Mouse (Mus musculus) kidney, adult 18-20 months (tissue): ENCODE data around the gene Irf3.

Source experiments
- DNase-seq: peaks from one replicate; pipeline ENCODE4 v3.0.0; 2021

Irf3 gene

DNA sequence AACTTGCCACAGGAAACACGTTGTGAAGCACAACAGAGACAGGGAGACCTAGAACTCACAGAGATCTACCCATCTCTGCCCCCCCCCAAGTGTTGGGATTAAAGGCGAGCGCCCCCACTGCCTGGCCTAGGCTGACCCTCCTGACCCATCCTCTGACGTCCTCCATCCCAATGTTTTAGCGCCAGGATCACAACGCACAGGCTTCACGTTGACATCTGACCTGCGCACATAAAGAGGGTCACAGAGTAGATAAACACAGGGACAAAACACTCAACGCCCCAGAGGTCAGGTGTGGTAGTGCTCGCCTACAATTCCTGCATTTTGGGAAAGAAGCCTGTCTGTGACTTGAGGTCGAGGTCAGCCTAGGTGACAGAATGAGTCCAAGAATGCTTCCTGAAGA lies 39.3 kb downstream of the Irf3 start:
- no peak for DNase-seq

DNA sequence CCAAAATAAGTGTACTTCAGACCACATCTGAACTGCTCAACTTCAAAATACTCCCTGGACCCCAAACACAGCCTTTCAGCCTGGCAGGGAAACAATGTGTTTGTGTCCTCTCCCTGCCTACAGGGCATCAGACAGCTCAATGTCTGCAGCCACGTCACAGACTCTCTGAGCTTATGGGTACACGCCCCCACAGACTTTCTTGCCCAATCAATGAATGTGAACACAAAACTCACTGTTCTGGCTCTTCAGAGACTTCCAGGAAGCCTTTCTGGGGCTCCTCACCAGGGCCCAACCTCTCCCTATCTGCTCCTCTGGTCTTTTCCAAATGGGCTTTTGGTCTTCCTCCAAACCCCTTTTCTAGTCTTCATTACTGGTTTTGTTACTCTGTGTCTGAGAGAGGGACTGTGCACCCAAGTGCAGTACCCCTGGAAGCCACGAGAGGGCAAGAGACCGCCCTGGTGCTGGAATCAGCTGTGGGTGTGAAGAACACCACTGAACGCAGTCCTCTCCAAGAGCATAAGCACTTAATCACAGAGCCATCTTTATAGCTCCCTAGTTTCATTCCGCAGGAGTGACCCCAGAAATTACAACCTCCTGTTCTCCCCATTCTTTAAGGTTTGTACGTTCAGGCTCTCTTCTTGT lies 40.4 kb downstream of the Irf3 start:
- peak; percentile 74 for DNase-seq

DNA sequence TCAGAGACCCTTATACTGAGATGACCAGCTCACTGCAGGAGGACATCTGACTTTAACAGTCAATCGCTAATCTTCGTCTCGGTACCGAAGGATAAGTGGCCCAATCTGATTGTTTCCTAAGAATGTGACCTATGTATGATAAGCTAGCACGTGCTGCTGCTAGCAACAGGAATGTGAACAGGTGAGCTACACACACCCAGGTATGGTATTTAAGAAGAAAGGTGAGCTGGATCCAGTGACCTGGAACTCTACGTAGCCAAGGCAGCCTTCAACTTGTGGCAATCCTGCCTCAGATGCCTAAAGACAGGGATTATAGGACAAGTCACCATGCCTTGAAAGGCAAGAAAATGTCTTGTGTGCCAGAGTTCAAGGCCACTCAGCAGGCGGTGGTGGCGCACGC lies 41.0 kb downstream of the Irf3 start:
- no peak for DNase-seq

DNA sequence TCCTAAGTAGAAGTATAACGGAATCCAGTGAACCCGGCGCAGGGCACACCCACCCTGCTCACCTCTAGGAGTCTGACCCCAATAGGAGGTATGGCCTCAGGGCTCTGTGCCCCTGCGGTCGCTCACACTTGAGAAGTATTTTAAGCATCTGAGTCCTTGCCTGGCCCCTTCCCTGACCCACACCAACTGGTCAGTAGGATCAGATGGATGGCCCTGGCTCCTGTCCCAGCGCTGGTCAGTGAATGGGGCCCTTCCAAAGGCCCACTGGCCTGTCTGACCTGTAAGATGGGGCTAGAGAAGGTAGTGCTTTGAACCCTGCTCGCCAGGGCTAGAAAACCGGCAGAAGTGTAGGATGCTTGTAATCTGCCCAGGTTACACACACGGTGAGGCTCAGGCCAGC lies 43.4 kb downstream of the Irf3 start:
- DNase-seq: no peak

DNA sequence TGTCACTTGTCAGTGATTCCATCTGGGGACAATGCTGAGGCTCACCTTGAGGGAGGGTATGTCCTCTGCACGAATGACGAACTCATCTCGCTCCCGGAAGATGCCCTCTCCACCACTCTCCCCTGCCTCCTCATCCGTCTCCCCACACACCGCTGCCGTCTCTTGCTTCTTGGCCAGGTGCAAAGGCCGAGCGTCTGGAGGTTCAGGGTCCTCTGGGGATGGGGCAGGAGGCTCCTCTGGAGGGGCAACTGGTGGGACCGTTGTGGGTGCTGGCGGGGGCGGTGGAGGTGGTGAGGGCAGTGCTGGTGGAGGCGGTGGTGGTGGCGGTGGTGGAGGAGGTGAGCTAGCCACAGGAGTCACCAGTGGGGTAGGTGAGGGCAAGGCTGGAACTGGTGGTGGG lies 45.9 kb downstream of the Irf3 start:
- no peak for DNase-seq

DNA sequence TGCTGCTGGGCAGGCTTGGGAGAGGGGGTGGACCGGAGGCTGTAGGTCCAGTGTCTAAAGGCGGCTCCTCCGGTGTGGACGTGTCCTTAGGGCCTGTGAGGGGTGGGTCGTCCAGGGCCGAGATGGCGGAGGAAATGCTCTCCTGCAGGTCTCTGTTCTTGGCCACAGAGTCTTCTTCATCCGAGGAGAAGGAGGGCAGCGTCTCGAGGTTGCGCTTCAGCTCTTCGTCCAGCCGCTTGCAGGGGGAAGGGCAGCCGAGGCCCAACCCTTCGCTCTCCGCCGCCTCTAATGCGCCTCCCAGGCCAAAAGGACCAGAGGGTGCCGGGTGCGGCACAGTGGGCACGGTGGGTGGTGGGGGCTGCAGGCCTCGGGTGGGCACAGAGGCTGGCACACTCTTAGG lies 48.3 kb downstream of the Irf3 start:
- DNase-seq: no peak

DNA sequence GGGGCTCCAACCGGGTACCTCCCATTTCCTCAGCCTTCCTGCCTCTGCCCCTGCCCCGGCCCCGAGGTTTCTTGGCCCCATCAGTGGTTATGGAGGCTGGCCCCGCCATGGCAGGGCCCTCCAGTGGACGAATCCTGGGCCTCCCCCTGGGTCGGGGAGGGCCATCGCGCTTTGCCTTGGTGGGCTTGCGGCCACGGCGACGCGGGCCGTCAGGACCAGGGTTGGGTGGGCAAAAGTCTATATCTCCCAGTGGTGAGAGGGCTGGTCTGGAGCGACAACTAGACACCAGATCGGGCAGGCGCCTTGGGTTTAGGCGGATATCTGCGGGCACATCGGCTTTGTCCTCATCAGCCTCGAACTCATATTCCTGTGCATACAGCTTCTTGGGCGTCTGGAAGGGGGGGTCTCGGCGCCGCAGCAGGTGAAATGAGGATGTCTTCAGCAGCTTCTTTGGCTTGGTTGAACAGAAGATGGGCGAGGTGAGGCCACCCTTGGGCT lies 49.5 kb downstream of the Irf3 start:
- DNase-seq: no peak

DNA sequence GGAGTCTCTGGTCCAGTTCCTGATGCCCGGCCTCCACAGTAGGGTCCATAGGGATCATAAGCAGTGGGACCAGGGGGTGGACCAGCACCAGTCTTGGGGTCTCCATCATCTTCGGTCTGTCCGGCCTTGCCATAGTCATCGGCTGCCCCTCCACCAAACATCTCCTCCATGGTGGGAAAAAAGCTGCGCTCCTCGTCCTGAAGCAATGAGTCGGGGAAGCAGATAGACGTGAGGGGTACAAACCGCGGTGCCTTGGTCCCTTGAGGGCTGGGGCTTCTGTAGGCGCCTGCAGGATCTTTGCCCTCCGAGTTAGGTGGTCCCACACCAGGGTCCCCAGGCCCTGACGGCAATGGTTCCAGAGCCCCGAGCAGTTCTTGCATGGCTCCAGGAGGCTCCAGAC lies 50.0 kb downstream of the Irf3 start:
- no peak for DNase-seq

DNA sequence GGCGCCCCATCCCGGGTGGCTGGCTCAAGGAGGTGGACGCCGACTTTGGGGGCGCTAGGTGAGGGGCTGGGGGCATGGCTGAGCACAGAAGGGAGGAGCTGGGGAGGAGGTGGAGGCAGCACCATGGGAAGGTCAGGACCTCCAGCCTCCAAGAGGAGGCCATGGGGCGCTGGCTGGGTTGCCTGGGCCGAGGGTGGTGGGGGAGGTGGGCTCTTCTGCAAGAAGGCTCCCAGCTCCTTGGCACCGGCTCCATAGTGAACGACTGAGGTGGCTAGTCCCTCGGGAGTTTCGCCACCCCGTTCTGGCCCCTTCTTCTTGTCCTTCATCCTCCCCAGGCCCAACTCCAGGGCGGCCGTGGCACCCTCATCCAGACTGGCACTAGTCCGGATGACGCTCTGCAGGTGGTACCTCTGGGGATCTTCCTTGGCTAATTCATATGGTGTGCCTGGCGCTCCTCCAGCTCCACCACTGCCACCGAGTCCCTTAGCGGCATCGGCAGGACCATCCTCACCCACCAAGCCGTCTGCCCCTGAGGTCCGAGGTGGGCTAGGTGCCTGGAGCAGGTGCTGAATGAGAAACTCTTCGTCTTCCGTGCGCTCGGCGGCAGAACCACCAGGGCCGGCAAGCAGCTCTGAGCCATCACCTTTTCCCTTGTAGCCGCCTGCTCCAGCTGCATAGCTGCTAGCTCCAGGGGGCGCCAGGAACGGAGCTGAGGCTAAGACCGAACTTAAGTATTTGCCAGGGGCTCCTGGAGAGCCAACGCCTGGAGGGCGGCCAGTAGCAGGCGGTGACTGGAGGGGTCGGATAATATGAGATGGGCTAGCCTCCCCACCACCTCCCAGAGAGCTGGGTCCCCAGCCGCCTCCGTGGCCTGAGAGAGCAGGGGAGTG lies 50.8 kb downstream of the Irf3 start:
- no peak for DNase-seq

DNA sequence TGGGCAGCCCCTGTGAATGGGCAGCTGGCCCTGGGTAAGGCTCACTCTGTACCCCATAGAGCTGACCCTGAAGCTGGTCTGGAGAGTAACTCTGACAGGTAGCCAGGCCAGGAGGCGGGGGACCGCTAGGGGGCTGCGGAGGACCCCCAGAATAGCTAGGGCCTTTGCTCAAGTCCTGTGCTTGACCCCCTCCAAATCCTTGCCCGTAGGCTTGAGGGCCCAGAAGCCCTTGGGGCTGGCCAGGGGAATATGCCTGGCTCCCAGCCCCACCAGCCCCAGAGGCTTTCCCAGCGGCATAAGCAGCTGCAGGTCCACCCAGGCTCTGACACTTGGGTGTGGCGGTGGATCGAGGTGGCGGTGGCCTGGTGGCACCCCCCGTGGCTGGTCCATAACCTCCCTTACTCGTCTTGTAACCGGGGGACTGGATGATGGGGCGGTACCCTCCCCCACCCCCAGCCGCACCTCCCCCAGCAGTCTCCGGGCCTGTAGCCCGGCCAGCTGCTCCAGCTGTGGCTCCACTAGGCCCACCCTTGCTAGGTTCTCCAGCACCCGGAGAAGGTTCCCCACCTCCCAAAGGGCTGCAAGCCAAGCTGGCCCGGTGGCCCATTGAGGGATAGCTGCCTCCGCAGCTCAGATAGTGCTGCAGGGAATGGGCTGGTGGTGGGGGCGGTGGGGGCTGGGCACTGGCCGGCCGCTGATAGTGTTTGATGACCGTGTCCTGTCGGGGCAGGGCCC lies 51.6 kb downstream of the Irf3 start:
- DNase-seq: no peak

DNA sequence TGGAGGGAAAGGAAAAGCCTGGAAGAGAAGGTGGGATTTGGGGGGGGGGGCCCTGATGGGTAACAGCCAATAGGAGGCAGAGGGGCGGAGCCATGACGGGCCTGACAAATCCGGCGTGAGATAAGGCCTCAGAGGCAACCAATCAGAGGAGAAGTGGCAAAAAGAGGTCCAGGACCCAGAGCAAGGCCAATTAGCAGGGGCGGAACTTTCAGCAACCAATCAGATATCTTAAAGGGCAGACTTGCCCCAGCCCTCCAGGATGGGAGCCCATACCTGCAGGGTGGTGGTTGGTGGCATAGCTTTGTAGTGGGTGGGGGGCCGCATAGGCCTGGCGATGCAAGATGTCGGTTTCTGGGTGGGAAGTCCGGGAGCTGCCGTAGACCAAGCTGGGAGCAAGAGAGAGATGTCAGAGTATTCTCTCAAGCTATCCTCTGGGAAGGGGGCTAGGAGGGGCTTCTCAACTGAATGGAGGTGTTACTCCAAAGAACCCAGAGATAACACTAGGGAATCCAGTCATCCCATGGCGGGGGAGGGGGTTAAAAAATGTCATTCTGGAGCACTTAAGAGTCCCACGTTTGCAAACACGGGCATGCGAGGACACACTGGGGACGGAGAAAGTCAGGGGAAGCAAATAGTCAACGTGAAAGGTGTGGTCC lies 53.6 kb downstream of the Irf3 start:
- peak; percentile 39 for DNase-seq

DNA sequence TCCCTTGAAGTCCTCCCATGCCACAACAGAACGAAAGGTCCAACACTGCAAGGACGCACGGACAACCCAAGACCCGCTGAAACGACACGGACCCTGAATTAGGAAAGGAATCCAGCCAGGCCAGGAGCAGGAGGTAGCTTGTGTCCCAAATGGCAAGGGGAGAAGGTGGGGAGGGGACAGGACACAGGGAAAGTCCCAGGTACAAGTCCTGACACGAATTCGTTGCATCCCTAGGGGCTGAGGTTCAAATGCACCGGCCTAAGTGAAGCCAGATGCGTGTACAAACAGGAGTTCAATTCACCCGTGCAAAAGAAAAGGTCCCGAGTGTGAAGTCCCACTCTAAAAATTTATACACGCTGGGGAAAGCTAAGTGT lies 54.1 kb downstream of the Irf3 start:
- no peak for DNase-seq
